Mouse (Mus musculus) lung, postnatal 0 days (tissue): ENCODE measurements around the gene Aspn.

Experiments used
- CTCF ChIP-seq: IDR thresholded peaks from 2 replicates; pipeline ENCODE4 v1.5.1; 2016; ENCODE audit warnings: antibody characterized with exemption, mild to moderate bottlenecking
- EP300 ChIP-seq: IDR thresholded peaks from 2 replicates; pipeline ENCODE4 v1.6.1; 2016; ENCODE audit warnings: antibody characterized with exemption, mild to moderate bottlenecking, control low read depth

DNA sequence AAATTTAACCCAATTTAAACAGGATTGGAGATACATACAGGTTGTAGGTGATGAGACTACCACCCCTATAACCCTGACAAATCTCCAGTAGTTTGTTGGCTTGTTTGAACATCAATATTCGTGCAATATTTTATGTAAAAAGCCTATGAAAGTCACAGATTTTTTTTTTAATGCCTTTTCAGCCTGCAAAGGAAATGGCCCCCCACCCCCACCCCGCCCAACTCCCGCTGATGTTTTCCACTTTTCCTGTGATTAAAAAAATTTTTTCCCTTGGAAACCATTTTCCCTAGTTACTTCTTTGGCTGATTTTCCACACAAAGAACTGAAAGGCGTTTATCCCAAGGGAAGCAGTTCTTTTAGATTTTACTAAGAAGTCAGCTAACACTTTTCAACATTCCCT lies 39.7 kb upstream of the Aspn start, which contains the start of gene Ecm2:
- TF ChIP-seq CTCF (no peak), EP300 (no peak)
